Mouse (Mus musculus) CH12.LX (cell line): ENCODE results near the gene Acvrl1. TPM values are rescaled to one million over a fixed set of nuclear protein-coding genes. Genes with fewer than 3 reads are reported as not detected.

Experiments used
- DNase-seq: peaks from one replicate; pipeline ENCODE4 v3.0.0-alpha.2; 2013; ENCODE audit errors: extremely low read depth
- H3K27ac ChIP-seq: 2 replicates; pipeline ENCODE4 v1.5.1; 2012; ENCODE audit warnings: low read depth, mild to moderate bottlenecking, control low read depth, moderate library complexity; ENCODE audit not compliant: insufficient read depth
- H3K27me3 ChIP-seq: replicated peaks from 2 replicates; pipeline ENCODE3; 2012; ENCODE audit warnings: inconsistent platforms
- H3K36me3 ChIP-seq, 2 experiments: replicated peaks in 1 of 2; 2 replicates each; pipeline versions ENCODE3 to v1.6.1; 2012; ENCODE audit warnings: inconsistent platforms in 1 of 2, low read length in 1 of 2, mild to moderate bottlenecking in 1 of 2, mixed read lengths in 1 of 2, moderate library complexity in 1 of 2; ENCODE audit not compliant: control insufficient read depth in 1 of 2, insufficient read depth in 1 of 2
- H3K4me1 ChIP-seq, 2 experiments: 2 replicates each; pipeline ENCODE4 v1.6.1; 2012; ENCODE audit warnings: inconsistent platforms in 1 of 2, moderate library complexity in 1 of 2; ENCODE audit not compliant: insufficient read depth in 2 of 2, control insufficient read depth in 1 of 2
- H3K4me2 ChIP-seq: 2 replicates; pipeline ENCODE4 v1.6.1; 2012; ENCODE audit warnings: low read depth, mild to moderate bottlenecking, control low read depth; ENCODE audit not compliant: poor library complexity, insufficient read depth, severe bottlenecking
- H3K4me3 ChIP-seq, 3 experiments: fragments of 150-350 bp in 1 of 3; sonication (generic) in 1 of 3; replicated peaks in 1 of 3; 2 replicates each; pipeline versions ENCODE3 to v1.5.1; 2011 to 2012; ENCODE audit warnings: low read depth in 2 of 3, low read length in 2 of 3, mild to moderate bottlenecking in 2 of 3, moderate library complexity in 2 of 3, control low read depth in 1 of 3, improper control_type of control experiment in 1 of 3, inconsistent platforms in 1 of 3, mixed read lengths in 1 of 3; ENCODE audit not compliant: poor library complexity in 1 of 3
- H3K79me2 ChIP-seq: replicated peaks from 2 replicates; pipeline ENCODE4 v1.6.1; 2012; ENCODE audit warnings: mild to moderate bottlenecking, moderate library complexity; ENCODE audit not compliant: control insufficient read depth, poor library complexity, insufficient read depth, severe bottlenecking; ENCODE audit errors: extremely low read depth
- H3K9ac ChIP-seq: 2 replicates; pipeline ENCODE4 v1.6.1; 2012; ENCODE audit warnings: low read depth, mild to moderate bottlenecking, control low read depth, moderate library complexity; ENCODE audit not compliant: insufficient read depth
- H3K9me3 ChIP-seq: replicated peaks from 2 replicates; pipeline ENCODE3; 2012; ENCODE audit warnings: low read length, inconsistent platforms, mixed read lengths
- BHLHE40 ChIP-seq: IDR thresholded peaks from 2 replicates; pipeline ENCODE4 v1.6.1; 2011; ENCODE audit warnings: mild to moderate bottlenecking, low read depth, low read length, improper control_type of control experiment
- CHD1 ChIP-seq: IDR thresholded peaks from 2 replicates; pipeline ENCODE4 v1.6.1; 2012; ENCODE audit warnings: low read depth, low read length, improper control_type of control experiment, inconsistent platforms
- CTCF ChIP-seq, 2 experiments: IDR thresholded peaks in 1 of 2; conservative IDR thresholded peaks in 1 of 2; 2 replicates each; pipeline ENCODE4 v1.5.1; 2011 to 2012; ENCODE audit warnings: low read depth in 2 of 2, low read length in 2 of 2, improper control_type of control experiment in 1 of 2, inconsistent platforms in 1 of 2, mild to moderate bottlenecking in 1 of 2, moderate library complexity in 1 of 2
- ELF1 ChIP-seq: IDR thresholded peaks from 2 replicates; pipeline ENCODE4 v1.6.1; 2014; ENCODE audit warnings: low read depth, mild to moderate bottlenecking, inconsistent platforms, low read length, improper control_type of control experiment
- ETS1 ChIP-seq: conservative IDR thresholded peaks from 2 replicates; pipeline ENCODE4 v1.6.1; 2012; ENCODE audit warnings: low read depth, mild to moderate bottlenecking, inconsistent platforms, low read length, improper control_type of control experiment, moderate library complexity
- GABPA ChIP-seq: IDR thresholded peaks from 2 replicates; pipeline ENCODE4 v1.6.1; 2012; ENCODE audit warnings: low read depth, low read length, improper control_type of control experiment, inconsistent platforms; ENCODE audit not compliant: insufficient replicate concordance
- HCFC1 ChIP-seq: IDR thresholded peaks from 2 replicates; pipeline ENCODE4 v1.6.1; 2012; ENCODE audit warnings: low read depth, mild to moderate bottlenecking, inconsistent platforms, low read length, improper control_type of control experiment
- KAT2A ChIP-seq: IDR thresholded peaks from 2 replicates; pipeline ENCODE4 v1.6.1; 2012; ENCODE audit warnings: low read length, improper control_type of control experiment, inconsistent platforms; ENCODE audit not compliant: insufficient replicate concordance
- MEF2A ChIP-seq: IDR thresholded peaks from 2 replicates; pipeline ENCODE4 v1.6.1; 2014; ENCODE audit warnings: low read depth, mild to moderate bottlenecking, inconsistent platforms, low read length, improper control_type of control experiment, borderline replicate concordance
- MXI1 ChIP-seq: IDR thresholded peaks from 2 replicates; pipeline ENCODE4 v1.6.1; 2011; ENCODE audit warnings: mild to moderate bottlenecking, low read depth, low read length, improper control_type of control experiment
- POLR2AphosphoS2 ChIP-seq: IDR thresholded peaks from 2 replicates; pipeline ENCODE4 v1.6.1; 2011; ENCODE audit warnings: low read depth, low read length, improper control_type of control experiment
- RAD21 ChIP-seq: IDR thresholded peaks from 2 replicates; pipeline ENCODE4 v1.6.1; 2011; ENCODE audit warnings: low read depth, mild to moderate bottlenecking, low read length, improper control_type of control experiment, moderate library complexity
- SMC3 ChIP-seq: IDR thresholded peaks from 2 replicates; pipeline ENCODE4 v1.6.1; 2011; ENCODE audit warnings: low read depth, low read length, improper control_type of control experiment
- TBP ChIP-seq: conservative IDR thresholded peaks from 2 replicates; pipeline ENCODE4 v1.6.1; 2011; ENCODE audit warnings: low read depth, low read length, improper control_type of control experiment
- USF1 ChIP-seq: IDR thresholded peaks from 2 replicates; pipeline ENCODE4 v1.6.1; 2014; ENCODE audit warnings: low read depth, mild to moderate bottlenecking, inconsistent platforms, low read length, improper control_type of control experiment
- USF2 ChIP-seq: conservative IDR thresholded peaks from 2 replicates; pipeline ENCODE4 v1.6.1; 2011; ENCODE audit warnings: low read depth, low read length, improper control_type of control experiment
- ZMIZ1 ChIP-seq: IDR thresholded peaks from 2 replicates; pipeline ENCODE4 v1.6.1; 2012; ENCODE audit warnings: low read depth, mild to moderate bottlenecking, inconsistent platforms, low read length, improper control_type of control experiment
- dilution Hi-C: fragments of 300-500 bp; cut with MboI; formaldehyde crosslinking; loops from 2 replicates; pipeline ENCODE4 v1.14.3; 2020; ENCODE audit warnings: low sequenced_read_pairs; ENCODE audit not compliant: extremely low pct_unique_long_range_greater_than_20kb, extremely low pct_ligation_motif_present
- in situ Hi-C: fragments of 300-500 bp; cut with MboI; formaldehyde crosslinking; loops from 3 replicates; pipeline ENCODE4 v1.14.3; 2019; ENCODE audit warnings: low sequenced_read_pairs, low pct_ligation_motif_present, low pct_unique_long_range_greater_than_20kb, mixed read lengths
- polyA plus RNA-seq: library from polyadenylated mRNA; unstranded; fragments of >175 nt; gene quantifications from 2 replicates; pipeline ENCODE4 v1.2.1, GENCODE M21; 2012; ENCODE audit warnings: low read depth; ENCODE audit not compliant: insufficient read length
- total RNA-seq, 2 experiments: library from RNA; depleted of rRNA; stranded (reverse); fragments of 300-350 nt in 1 of 2; fragments of >200 nt in 1 of 2; gene quantifications; 2 replicates each; pipeline ENCODE4 v1.2.3; 2012 to 2014

Gene Acvrl1
- total and polyA plus RNA-seq, 3 experiments = 4.0 to 9.5 (median 5.2) TPM

DNA sequence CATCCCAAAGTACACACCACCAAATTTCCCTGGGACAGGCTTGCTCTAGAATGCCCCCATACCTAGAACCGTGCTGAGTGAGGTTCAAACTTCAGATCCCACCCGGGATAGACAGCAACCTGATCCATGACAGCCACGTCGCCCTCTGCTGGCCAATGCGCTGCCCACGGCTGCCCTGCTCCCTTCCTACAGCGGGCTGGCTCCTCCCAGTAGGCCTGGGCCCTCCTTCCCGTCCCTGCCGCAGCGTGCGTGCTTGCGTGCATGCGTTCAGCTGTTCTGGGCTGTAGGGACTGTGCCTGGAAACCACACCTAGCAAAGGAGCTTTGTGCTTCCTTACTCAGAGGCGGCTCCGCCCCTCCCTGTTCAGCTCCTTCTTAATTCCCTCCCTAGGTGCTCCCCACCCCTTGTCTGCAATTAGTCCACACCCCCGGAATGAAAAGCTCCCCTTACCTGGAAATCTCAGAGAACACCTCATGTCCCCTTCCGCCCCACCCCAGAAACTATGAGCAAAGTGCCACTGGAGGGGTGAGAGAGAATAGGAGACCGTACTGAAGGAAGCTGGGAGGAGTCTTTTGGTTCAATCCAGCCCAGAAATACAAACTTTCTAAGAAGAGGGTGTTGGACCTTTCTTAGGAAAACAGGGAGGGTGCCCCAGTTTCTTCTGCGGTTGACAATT is 17.2 kb downstream of the Acvrl1 start (continued):
- TF ChIP-seq KAT2A (0 out of 2 replicates have a peak, but pooled peaks have one; percentile 46), SMC3 (peak; percentile 84), TBP (0 out of 2 replicates have a peak, but pooled peaks have one; percentile 50), RAD21 (peak; percentile 64), POLR2AphosphoS2 (no peak), HCFC1 (peak; percentile 59), USF1 (no peak), USF2 (no peak), MXI1 (peak; percentile 78), ELF1 (peak; percentile 78), ETS1 (peak; percentile 86), GABPA (no peak), CTCF (conservative IDR thresholded peaks at IDR 0.05 in 1 of 2, IDR thresholded peaks at IDR 0.05 in 1 of 2; ENCODE audit: low read depth in 2 of 2, low read length in 2 of 2) (peak; percentile 77 to 93), BHLHE40 (peak; percentile 91)

GRCm38 (mm10) chr15:101146100-101146965 is 18.0 kb downstream of the Acvrl1 start:
- dilution Hi-C loops = no loop called here
- peaks cover 28 to 87% of the 10 kb centered on the region in 2 experiments for H3K4me1 ChIP-seq
- H3K27ac ChIP-seq = no peak overlapping the region
- peak overlapping the region in 2 of 3 experiments; percentile 10 to 14 for H3K4me3 ChIP-seq
- in situ Hi-C loops = loop anchor here (5.0 kb wide), 1 partner anchor 41 kb away; no protein-coding TSS in a partner anchor
- no peaks in the 10 kb centered on the region for H3K9me3 ChIP-seq
- H3K9ac ChIP-seq = peak overlapping the region; percentile 11; the same call in 1 of the 2 replicates
- TF ChIP-seq SMC3 (no peak), ZMIZ1 (no peak), RAD21 (peak; percentile 19), POLR2AphosphoS2 (no peak), MEF2A (no peak), USF2 (no peak), GABPA (no peak), ELF1 (0 out of 2 replicates have a peak, but pooled peaks have one; percentile 19), CHD1 (no peak)
- H3K4me2 ChIP-seq = peak overlapping the region; percentile 77; the same call in 1 of the 2 replicates
- no peaks in the 10 kb centered on the region for H3K27me3 ChIP-seq
- H3K79me2 ChIP-seq = no peaks in the 10 kb centered on the region
- DNase-seq = peak; percentile 37
- H3K36me3 ChIP-seq = peaks cover 0 to 14% of the 10 kb centered on the region in 2 experiments
